Mouse (Mus musculus) left cerebral cortex, adult 9 months (tissue): ENCODE measurements around the gene Crls1.

ENCODE experiments used
- DNase-seq, 2 experiments: peaks; one replicate each; pipeline ENCODE4 v3.0.0; 2022; ENCODE audit warnings: low spot score in 2 of 2

Crls1 gene

GRCm38 (mm10) chr2:132884303-132884967 lies 38.0 kb downstream of the Crls1 start:
- DNase-seq, result no peak

GRCm38 (mm10) chr2:132885312-132885711 lies 38.8 kb downstream of the Crls1 start:
- DNase-seq, result no peak

- no peak for DNase-seq
These were observed 47.4 kb downstream of the Crls1 start for GRCm38 (mm10) chr2:132893826-132894225.

DNA sequence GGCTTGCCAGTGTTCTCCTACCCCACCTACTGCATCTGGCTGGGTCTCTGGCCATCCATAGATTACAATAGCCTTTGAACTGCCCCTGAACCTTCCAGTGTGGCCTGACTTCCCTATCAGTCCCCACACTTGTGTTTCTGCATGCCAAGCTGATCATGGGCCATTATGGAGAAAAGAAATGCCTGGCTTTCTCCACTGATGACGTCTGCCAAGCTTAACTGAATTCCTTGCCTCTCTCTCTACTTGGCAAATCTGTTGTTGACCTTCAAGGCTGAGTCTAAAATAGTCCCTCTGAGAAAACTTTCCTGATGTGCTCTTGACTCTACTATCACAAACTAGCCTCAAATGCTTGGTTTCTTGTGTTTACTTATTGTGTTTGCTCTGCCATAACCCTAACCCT lies 51.7 kb downstream of the Crls1 start:
- no peak for DNase-seq

- no peak for DNase-seq
These were observed 54.1 kb downstream of the Crls1 start for GRCm38 (mm10) chr2:132900596-132900995.

DNA sequence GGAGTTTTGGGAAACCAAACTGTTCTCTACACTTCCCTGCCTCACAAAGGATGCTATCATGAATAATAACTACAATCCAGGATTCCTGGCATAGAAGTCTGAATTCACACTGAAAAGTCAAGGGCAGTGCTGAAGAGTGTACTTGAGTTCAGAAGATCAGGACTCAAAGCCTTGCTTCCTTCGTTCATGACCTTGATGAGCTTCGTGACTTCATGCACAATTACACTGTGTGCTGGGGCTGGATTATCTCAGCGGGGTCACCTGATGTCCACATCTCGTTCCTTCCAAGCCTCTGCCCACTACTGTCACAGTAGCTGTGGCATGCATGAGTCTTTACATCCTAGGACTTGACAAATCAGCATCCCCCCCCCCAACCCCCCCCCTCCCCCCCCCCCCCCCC lies 55.2 kb downstream of the Crls1 start:
- no peak for DNase-seq

GRCm38 (mm10) chr2:132902056-132902455 lies 55.6 kb downstream of the Crls1 start:
- DNase-seq, result no peak

- DNase-seq, result peak; percentile 27 to 71
These were observed 57.0 kb downstream of the Crls1 start for GRCm38 (mm10) chr2:132903498-132903897.

DNA sequence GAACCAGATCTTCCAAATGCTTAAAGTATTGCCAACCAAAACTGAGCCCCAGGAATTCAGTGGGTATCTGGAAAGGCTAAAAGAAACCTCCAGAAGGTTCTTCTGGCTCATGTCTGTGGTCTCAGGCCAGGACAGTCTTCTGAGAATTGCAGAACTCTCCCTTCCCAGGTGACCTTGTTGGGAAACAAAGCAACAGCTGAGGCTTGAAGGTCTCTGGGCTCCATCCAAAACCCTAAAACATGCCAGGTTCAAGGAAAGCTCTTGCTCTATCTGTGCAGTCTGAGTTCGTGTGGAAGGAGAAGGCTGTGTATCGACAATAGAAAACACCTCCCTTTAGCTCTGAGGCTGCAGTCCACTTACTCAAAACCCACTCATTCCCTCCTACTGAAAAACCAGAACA lies 58.5 kb downstream of the Crls1 start:
- DNase-seq, result no peak

DNA sequence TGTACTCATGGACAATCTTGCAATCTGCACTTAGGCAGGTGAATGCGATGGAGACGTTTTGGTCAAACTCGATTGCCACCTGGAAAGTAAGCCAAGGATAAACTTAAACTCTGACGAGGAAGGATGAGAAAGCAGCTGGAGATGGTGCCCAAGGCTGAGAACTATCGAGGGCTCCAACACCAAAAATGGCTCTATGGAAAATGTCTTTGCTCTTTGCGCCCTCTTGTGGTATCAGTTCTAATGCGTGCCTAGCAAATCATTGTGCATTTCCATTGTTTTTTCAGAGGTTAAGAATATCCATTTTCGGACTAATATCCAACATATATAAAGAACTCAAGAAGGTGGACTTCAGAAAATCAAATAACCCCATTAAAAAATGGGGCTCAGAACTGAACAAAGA lies 60.3 kb downstream of the Crls1 start:
- DNase-seq, result peak in 1 of 2 experiments; percentile 59

GRCm38 (mm10) chr2:132914785-132915184 lies 68.3 kb downstream of the Crls1 start:
- peak in 1 of 2 experiments; percentile 33 for DNase-seq
